Mouse (Mus musculus) 3134 (cell line): Measurements from ENCODE around the gene Ccdc186.
"Not testable (repeated sequence)": the region's sequence is repeated elsewhere in the genome, so short reads cannot be mapped to it uniquely, and the experiment has no call there.

Experiments
- DNase-seq: peaks from one replicate; pipeline ENCODE4 v3.0.0-alpha.2; 2011; ENCODE audit warnings: low spot score; ENCODE audit not compliant: insufficient read length; ENCODE audit errors: extremely low read depth

Ccdc186 gene

GRCm38 (mm10) chr19:56759740-56760139, 62.2 kb downstream of the Ccdc186 start:
- no peak for DNase-seq

GRCm38 (mm10) chr19:56758311-56758710, 63.7 kb downstream of the Ccdc186 start:
- DNase-seq, result no peak

- DNase-seq, result no peak
Measured at GRCm38 (mm10) chr19:56756412-56756811, 65.6 kb downstream of the Ccdc186 start.

- DNase-seq, result not testable (repeated sequence)
Measured at GRCm38 (mm10) chr19:56754456-56754855, 67.5 kb downstream of the Ccdc186 start.

GRCm38 (mm10) chr19:56750709-56751108, 71.3 kb downstream of the Ccdc186 start:
- DNase-seq, result no peak

- DNase-seq, result peak; percentile 22
Measured at GRCm38 (mm10) chr19:56749343-56749742, 72.6 kb downstream of the Ccdc186 start.

GRCm38 (mm10) chr19:56747878-56748277, 74.1 kb downstream of the Ccdc186 start:
- no peak for DNase-seq

- no peak for DNase-seq
Measured at GRCm38 (mm10) chr19:56746618-56747017, 75.4 kb downstream of the Ccdc186 start.

- DNase-seq, result no peak
Measured at GRCm38 (mm10) chr19:56745528-56745927, 76.5 kb downstream of the Ccdc186 start.

GRCm38 (mm10) chr19:56745061-56745460, 76.9 kb downstream of the Ccdc186 start:
- DNase-seq, result no peak
